11 mouse cellular contexts compared by ENCODE assay signal in the genomic region with DNA sequence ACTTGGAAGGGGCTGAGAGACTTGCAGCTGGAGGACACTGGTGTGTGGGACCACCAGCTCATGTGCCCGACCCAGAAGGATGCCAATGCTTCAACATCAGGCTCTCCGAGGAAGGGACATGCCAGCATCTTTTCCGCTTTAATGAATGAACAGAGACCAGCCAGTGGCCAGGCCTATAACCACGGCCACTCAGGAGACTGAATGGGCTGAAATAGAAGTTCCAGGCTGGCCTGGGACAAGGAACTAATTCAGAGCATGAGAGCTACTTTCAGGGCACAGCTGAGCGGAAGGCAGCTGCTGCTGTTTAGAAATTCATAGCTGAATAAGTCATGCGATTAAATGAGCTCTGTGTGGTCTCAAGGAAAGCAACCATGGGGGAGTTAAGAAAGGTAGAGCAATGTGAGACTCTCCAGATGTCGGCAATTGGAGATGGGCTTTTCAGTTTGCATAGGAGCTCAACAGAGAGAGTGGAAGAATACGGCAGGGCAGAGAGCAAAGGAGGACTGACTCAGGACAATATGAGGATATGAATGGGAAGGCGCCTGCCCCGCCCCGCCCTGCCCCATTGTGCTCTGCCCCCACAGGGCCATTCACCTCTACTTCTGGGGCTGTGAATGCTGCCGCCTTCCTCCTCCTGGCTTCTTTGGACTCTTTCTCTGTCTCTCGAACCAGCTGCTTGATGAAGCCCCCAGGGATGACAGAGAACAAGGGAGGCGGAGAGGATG. TPM values are rescaled to one million over a fixed set of nuclear protein-coding genes. Genes with fewer than 3 reads are reported as not detected.
DNase-seq lines count a peak whose midpoint lies in the region; ATAC-seq and TF ChIP-seq lines count a peak whose summit lies in the region.
"Had no signal": no experiment of that assay in that cellular context is flagged by ENCODE, and none has a peak within 500 bp of the region (broad histone marks: within the 10 kb centered on the region; RNA-seq: fewer than 3 reads in every experiment).

No protein-coding gene starts in this region.

- 37% methylated on average over 14 of the region's 14 CpGs for WGBS in forebrain, embryonic 16.5 days
- 47% methylated on average over 14 of the region's 14 CpGs for WGBS in forebrain, embryonic 13.5 days
- 58% methylated on average over 14 of the region's 14 CpGs for WGBS in embryonic facial prominence, embryonic 11.5 days
- 60% methylated on average over 13 of the region's 14 CpGs for WGBS in limb, embryonic 14.5 days

- H3K27me3 ChIP-seq in forebrain, embryonic 16.5 days (replicated peaks; ENCODE audit: control insufficient read depth, insufficient read depth, low read length) = no peaks in the 10 kb centered on the region
- H3K27me3 ChIP-seq in forebrain, embryonic 13.5 days = 0 out of 2 replicates have a peak, but pooled peaks cover 4% of the 10 kb centered on the region
- no peaks in the 10 kb centered on the region for H3K27me3 ChIP-seq in embryonic facial prominence, embryonic 11.5 days (ENCODE audit: control insufficient read depth, insufficient read depth, low read length)
- H3K27me3 ChIP-seq in limb, embryonic 14.5 days (ENCODE audit: control insufficient read depth, insufficient read depth, low read length) = no peaks in the 10 kb centered on the region

- intact Hi-C loops in left cerebral cortex, postnatal 14 days (cut with DNase I) = no loop called here

- no peak overlapping the region for H3K4me3 ChIP-seq in forebrain, embryonic 16.5 days (replicated peaks; ENCODE audit: low read length)
- H3K4me3 ChIP-seq in forebrain, embryonic 13.5 days = no peak overlapping the region
- no peak overlapping the region for H3K4me3 ChIP-seq in embryonic facial prominence, embryonic 11.5 days (ENCODE audit: low read depth, low read length)
- H3K4me3 ChIP-seq in limb, embryonic 14.5 days (replicated peaks; ENCODE audit: low read length) = no peak overlapping the region
- H3K4me3 ChIP-seq: gastrocnemius, adult 2 months; midbrain, embryonic 12.5 days had no signal

- H3K9me3 ChIP-seq in forebrain, embryonic 16.5 days (ENCODE audit: control insufficient read depth, low read length) = no peaks in the 10 kb centered on the region
- H3K9me3 ChIP-seq in forebrain, embryonic 13.5 days (replicated peaks) = no peaks in the 10 kb centered on the region
- no peaks in the 10 kb centered on the region for H3K9me3 ChIP-seq in embryonic facial prominence, embryonic 11.5 days (replicated peaks; ENCODE audit: control insufficient read depth, low read length)
- H3K9me3 ChIP-seq in limb, embryonic 14.5 days (ENCODE audit: control insufficient read depth, low read length) = no peaks in the 10 kb centered on the region
- H3K9me3 ChIP-seq: midbrain, embryonic 12.5 days had no signal

- H3K4me1 ChIP-seq in forebrain, embryonic 16.5 days (replicated peaks; ENCODE audit: control insufficient read depth, insufficient read depth, low read length) = no peaks in the 10 kb centered on the region
- no peaks in the 10 kb centered on the region for H3K4me1 ChIP-seq in forebrain, embryonic 13.5 days
- H3K4me1 ChIP-seq in embryonic facial prominence, embryonic 11.5 days (ENCODE audit: control insufficient read depth, insufficient read depth, low read length) = no peaks in the 10 kb centered on the region
- peaks cover 3% of the 10 kb centered on the region; the same call in 1 of the 2 replicates for H3K4me1 ChIP-seq in limb, embryonic 14.5 days (ENCODE audit: control insufficient read depth, insufficient read depth, low read length)

- 0 out of 2 replicates have a peak, but pooled peaks have one; percentile 36 for ATAC-seq in forebrain, embryonic 16.5 days
- ATAC-seq in forebrain, embryonic 13.5 days = no peak
- ATAC-seq in embryonic facial prominence, embryonic 11.5 days (replicated peaks; ENCODE audit: insufficient number of reproducible peaks, low FRiP score, low TSS enrichment, low read depth) = peak; percentile 70; the same call in 1 of the 2 replicates
- ATAC-seq in limb, embryonic 14.5 days (ENCODE audit: low FRiP score, low read depth) = 0 out of 2 replicates have a peak, but pooled peaks have one; percentile 62

- no peak overlapping the region for H3K27ac ChIP-seq in forebrain, embryonic 16.5 days (ENCODE audit: low read length)
- H3K27ac ChIP-seq in forebrain, embryonic 13.5 days = no peak overlapping the region
- H3K27ac ChIP-seq in embryonic facial prominence, embryonic 11.5 days (replicated peaks; ENCODE audit: low read depth, low read length) = no peak overlapping the region
- 0 out of 2 replicates have a peak overlapping the region, but pooled peaks have one; percentile 29 for H3K27ac ChIP-seq in limb, embryonic 14.5 days (replicated peaks; ENCODE audit: low read depth, low read length)
- H3K27ac ChIP-seq: liver, embryonic 14.5 days; midbrain, embryonic 12.5 days had no signal

- peak; percentile 51 to 72 for DNase-seq in left cerebral cortex, postnatal 14 days (ENCODE audit: low spot score in 2 of 2)
- DNase-seq in left cerebral cortex, adult 18-20 months (ENCODE audit: low spot score in 2 of 2) = no peak
- peak; percentile 51 for DNase-seq in embryonic facial prominence, embryonic 11.5 days (ENCODE audit: low spot score)
- peak; percentile 56 for DNase-seq in limb, embryonic 14.5 days (ENCODE audit: low spot score)
- no peak for DNase-seq in kidney, postnatal 4 days
- no peak for DNase-seq in ovary, postnatal 36 days (ENCODE audit: low spot score)
- DNase-seq: gastrocnemius, adult 2 months had no signal

- no peak for TF ChIP-seq POLR2A in limb, embryonic 14.5 days (IDR thresholded peaks at IDR 0.05; ENCODE audit: borderline replicate concordance, extremely low read depth, insufficient read depth, insufficient read length)

- no peak overlapping the region for H3K4me2 ChIP-seq in forebrain, embryonic 16.5 days (ENCODE audit: low read length)
- H3K4me2 ChIP-seq in forebrain, embryonic 13.5 days = no peak overlapping the region
- no peak overlapping the region for H3K4me2 ChIP-seq in embryonic facial prominence, embryonic 11.5 days (ENCODE audit: low read depth, low read length)
- H3K4me2 ChIP-seq in limb, embryonic 14.5 days (replicated peaks; ENCODE audit: low read depth, low read length, severe bottlenecking) = no peak overlapping the region
- H3K4me2 ChIP-seq: midbrain, embryonic 12.5 days had no signal

- H3K36me3 ChIP-seq in forebrain, embryonic 16.5 days (ENCODE audit: control insufficient read depth, insufficient read depth) = no peaks in the 10 kb centered on the region
- no peaks in the 10 kb centered on the region for H3K36me3 ChIP-seq in forebrain, embryonic 13.5 days (ENCODE audit: poor library complexity, severe bottlenecking)
- H3K36me3 ChIP-seq in embryonic facial prominence, embryonic 11.5 days (replicated peaks; ENCODE audit: control insufficient read depth, insufficient read depth, low read depth, low read length) = no peaks in the 10 kb centered on the region
- no peaks in the 10 kb centered on the region for H3K36me3 ChIP-seq in limb, embryonic 14.5 days (ENCODE audit: control insufficient read depth, insufficient read depth, low read length)
- H3K36me3 ChIP-seq: midbrain, embryonic 12.5 days had no signal

- no peak overlapping the region for H3K9ac ChIP-seq in forebrain, embryonic 16.5 days (replicated peaks; ENCODE audit: low read depth, low read length)
- no peak overlapping the region for H3K9ac ChIP-seq in forebrain, embryonic 13.5 days
- no peak overlapping the region for H3K9ac ChIP-seq in embryonic facial prominence, embryonic 11.5 days (replicated peaks; ENCODE audit: low read length)
- H3K9ac ChIP-seq in limb, embryonic 14.5 days (ENCODE audit: low read depth, low read length, severe bottlenecking) = no peak overlapping the region
- H3K9ac ChIP-seq: liver, embryonic 14.5 days; midbrain, embryonic 12.5 days had no signal

RNA-seq across cellular contexts. Expression of gene Myo18b, which starts 18.6 kb away (rescaled TPM):
- 0.76 and 1.1 TPM in 2 replicates for polyA plus RNA-seq in forebrain, embryonic 16.5 days (2015; fragmentation: Nextera tagmentation; extraction: Ambion mirVana)
- 0.65 and 0.68 TPM in 2 replicates for polyA plus RNA-seq in forebrain, embryonic 13.5 days (2015; fragmentation: Nextera tagmentation; extraction: Ambion mirVana)
- total RNA-seq in left cerebral cortex, postnatal 14 days (2021) = 1 to 10 TPM; 2.8 to 3.0 TPM
- 1 to 10 TPM; 1.1 to 1.7 TPM for total RNA-seq in left cerebral cortex, adult 18-20 months (2021)
- polyA plus RNA-seq in embryonic facial prominence, embryonic 11.5 days (2014; fragmentation: Nextera tagmentation; extraction: Ambion mirVana) = 0.14 and 0.52 TPM in 2 replicates
- 4.9 and 6.5 TPM in 2 replicates for polyA plus RNA-seq in limb, embryonic 14.5 days (2012; rRNA removed)
- polyA plus RNA-seq in limb, embryonic 14.5 days (2014; fragmentation: Nextera tagmentation; extraction: Ambion mirVana) = 2.7 and 3.7 TPM in 2 replicates

Comparison
In these comparisons a context has a peak if more than half of its experiments do, and no peak if none do; other contexts are left out.
1. DNase-seq: peak in left cerebral cortex, postnatal 14 days (2 of 2), embryonic facial prominence, embryonic 11.5 days (single experiment) and limb, embryonic 14.5 days (single experiment); none in left cerebral cortex, adult 18-20 months (0 of 2), kidney, postnatal 4 days (0 of 2) and ovary, postnatal 36 days (single experiment).